Mouse (Mus musculus): Measurements from ENCODE around the gene Aen. TPM values are rescaled to one million over a fixed set of nuclear protein-coding genes. Genes with fewer than 3 reads are reported as not detected.

The Aen gene
- total RNA-seq (2014; fragmentation: Nextera tagmentation) (29.4 and 44.3 TPM in 2 replicates), total RNA-seq (2017) (32.9 and 35.2 TPM in 2 replicates)

DNA sequence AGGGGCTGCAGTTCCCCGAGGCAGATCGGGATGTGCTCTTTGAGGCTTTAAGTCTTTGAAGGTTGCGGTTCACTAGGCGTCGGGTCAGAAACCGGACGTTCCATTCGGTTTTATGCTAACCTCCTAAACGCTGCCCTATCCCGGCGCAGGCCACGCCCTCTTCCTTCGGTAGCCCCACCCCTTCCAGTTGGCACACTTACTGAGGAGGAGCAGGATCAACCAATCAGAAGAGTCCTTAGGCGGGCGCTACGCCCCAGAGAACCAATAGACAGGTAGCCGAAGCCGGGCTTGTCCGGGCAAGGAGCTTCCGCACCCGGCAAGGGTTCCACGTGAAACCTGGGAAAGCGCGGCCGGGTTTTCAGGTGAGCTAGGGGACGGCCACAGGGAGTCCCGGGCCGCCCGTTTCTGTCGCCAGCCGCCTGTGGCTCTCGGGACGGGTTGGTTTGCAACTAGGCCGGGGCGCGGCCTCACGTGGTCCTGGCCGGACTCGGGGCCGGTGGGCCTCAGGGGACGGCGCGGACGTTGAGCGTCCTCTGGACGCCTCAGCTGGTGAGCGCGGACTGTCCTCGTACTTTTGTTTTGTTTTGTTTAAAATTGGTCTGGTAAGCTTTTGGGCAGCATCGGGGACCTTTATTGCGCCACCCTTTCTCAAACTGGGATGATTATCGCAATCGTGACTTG, at the start of gene Aen:
Gene Aen, plus strand, starts transcription at position 202 of the 681 bp plus-strand sequence.
- peak; percentile 98 for ATAC-seq (replicated peaks; ENCODE audit: poor library complexity, severe bottlenecking)

GRCm38 (mm10) chr7:78846066-78846716, 49.5 kb upstream of the Aen start:
- peak; percentile 66 for ATAC-seq (replicated peaks; ENCODE audit: poor library complexity, severe bottlenecking)

DNA sequence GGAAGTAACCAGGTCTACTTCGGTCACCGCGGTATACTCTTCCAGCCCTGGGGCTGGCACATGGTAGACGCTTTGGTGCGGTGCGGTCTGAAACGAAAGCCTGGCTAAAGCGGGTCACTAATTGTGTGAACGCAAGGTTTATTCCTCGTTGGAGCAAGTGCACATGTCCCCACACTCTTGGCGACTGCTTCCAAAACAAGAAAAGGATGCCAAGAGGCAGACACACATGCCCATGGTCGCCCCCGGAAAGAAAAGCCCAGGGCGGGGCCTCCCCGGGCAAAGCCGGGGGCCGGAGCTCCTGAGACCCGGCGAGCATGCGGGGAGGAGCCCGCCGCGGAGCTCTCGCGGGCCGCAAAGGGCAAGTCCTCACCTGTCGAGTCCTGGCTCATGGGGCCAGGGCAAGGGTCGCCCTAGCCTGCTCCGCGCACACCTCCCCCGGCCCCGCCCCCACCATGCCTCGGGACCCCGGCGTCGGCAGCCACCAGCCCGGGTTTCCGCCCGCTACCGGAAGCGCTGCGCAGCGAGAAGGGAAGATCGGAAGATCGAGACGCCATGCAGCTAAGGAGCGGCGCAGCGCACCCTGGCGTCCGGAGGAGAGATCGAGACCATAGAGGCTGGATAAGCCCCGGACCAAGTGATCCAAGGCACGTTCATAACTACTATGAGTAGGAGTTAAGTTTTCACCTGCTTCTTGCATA, 48.8 kb upstream of the Aen start, which contains the start of gene Det1:
Gene Det1, minus strand, starts transcription at position 527 of the 698 bp plus-strand sequence.
- peak; percentile 93 for ATAC-seq (replicated peaks; ENCODE audit: poor library complexity, severe bottlenecking)

DNA sequence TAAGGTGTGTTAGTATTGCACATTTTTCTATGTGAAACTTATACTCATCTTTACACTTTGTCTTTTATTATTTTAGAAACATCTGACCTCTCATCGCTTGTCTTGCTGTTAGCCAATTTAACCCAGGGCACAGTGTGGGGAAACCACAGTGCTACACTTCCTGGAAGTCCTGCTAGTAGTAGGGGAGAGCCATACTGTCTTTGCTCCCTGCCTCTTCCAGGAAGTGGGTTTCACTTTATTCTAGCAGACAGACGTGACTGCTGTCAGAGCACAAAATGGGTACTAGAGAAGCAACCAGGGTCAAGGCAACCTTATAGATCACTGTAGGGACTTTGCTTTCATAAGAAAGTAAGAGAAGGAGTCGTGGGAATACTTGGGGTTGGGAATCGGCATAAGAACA, 41.6 kb upstream of the Aen start:
- ATAC-seq (replicated peaks; ENCODE audit: poor library complexity, severe bottlenecking): peak; percentile 46; the same call in 1 of the 2 replicates

DNA sequence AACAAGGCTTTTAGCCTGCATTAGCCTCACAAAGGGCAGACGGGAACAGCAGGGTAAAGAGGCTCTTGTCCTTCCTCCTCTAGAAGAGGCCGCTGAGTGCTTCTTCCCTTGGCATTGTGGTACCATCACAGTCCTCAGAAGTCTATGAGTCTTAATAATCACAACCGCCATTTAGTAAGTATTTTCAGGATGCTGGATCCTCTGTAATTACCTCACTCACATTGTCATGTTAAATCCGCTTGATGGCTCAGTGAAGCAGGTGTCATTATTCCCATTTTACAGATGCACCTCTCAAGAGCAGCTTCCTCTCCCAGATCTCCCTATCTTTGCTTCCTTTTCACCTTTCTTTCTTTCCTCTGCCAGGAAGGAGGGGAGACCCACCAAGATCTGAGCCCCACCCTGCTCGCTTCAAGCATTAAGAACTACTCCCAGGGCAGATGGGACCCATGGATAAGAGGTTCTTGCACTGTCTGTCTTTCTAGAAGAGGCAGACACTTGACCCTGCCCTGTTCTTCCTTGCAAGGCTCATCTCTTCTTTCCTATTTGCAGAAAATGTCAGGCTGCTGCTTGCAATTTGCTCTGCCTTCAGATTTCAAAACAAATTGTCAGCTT, 40.5 kb upstream of the Aen start:
- ATAC-seq (replicated peaks; ENCODE audit: poor library complexity, severe bottlenecking): no peak

DNA sequence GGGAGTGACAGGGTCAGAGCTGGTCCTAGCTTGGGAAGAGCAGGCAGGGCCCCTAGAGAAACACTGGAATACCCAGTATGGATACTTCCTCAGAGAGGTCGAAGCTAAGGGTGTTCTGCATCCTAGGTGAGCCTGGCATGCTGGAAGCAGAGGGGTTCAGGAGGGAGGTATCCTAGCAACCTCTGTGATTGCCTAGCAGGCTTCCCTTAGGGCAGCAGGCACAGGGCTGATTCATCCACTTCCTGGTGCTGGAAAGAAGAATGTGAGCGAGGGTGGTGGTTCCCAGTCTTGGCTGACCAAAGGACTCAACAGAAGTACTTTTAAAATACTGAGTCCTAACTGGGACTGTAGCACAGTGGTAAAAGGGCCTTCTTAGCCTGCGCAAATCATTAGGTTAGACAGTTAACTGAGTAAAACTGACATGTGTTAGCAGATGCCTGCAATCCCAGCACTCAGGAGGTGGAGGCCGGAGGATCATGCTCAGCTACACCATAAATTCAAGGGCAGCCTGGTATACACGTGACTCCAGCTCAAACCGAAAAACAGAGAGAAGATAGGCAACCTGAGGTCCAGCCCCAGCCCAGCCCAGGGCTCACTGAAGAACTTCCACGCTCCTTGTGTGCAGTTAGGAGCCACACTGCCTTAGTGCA, 31.7 kb upstream of the Aen start:
- no peak for ATAC-seq (replicated peaks; ENCODE audit: poor library complexity, severe bottlenecking)

DNA sequence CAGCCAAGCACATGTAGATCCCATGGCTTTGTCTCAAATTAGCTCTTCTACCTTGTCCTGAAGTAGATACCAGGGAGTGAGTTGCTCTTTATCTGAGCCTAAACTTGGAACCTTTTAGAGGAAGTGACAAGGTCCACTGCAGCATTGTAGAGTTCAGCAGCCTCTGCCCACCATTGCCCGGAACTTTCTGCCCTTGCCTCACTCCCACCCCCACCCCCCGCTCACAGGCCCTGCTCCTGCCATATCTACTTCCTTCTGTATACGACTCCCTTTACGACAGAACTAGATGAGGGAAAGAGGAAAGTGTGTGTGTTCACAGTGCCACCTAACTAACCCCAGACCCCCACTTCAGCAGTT, 31.2 kb upstream of the Aen start:
- peak; percentile 91 for ATAC-seq (replicated peaks; ENCODE audit: poor library complexity, severe bottlenecking)

- ATAC-seq (replicated peaks; ENCODE audit: poor library complexity, severe bottlenecking): no peak
Measured at GRCm38 (mm10) chr7:78865212-78865949, 30.3 kb upstream of the Aen start.

GRCm38 (mm10) chr7:78868731-78869130, 26.9 kb upstream of the Aen start:
- ATAC-seq (replicated peaks; ENCODE audit: poor library complexity, severe bottlenecking): no peak

DNA sequence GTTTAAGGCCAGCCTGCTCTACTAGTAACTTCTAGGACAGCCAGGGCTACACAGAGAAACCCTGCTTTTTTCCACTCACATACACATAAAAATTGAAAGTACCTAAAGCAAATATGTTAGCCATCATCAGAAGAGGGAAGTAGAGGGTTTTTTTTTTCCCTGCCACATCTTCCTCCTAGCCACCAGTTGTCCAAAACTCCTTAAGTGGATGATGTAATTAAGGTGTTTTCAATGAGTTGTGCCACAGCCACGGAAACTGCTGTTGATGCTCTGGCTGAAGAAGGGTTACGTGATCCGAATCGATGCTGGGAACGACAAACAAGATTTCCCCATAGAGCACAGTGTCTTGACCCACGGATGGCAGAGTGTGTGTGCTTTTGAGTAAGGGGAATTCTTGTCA, 23.3 kb upstream of the Aen start:
- ATAC-seq (replicated peaks; ENCODE audit: poor library complexity, severe bottlenecking): peak; percentile 87

- ATAC-seq (replicated peaks; ENCODE audit: poor library complexity, severe bottlenecking): no peak
Measured at GRCm38 (mm10) chr7:78872831-78873230, 22.8 kb upstream of the Aen start.

GRCm38 (mm10) chr7:78881607-78882468, 13.8 kb upstream of the Aen start:
- no peak for ATAC-seq (replicated peaks; ENCODE audit: poor library complexity, severe bottlenecking)

GRCm38 (mm10) chr7:78882469-78882837, 13.2 kb upstream of the Aen start:
- ATAC-seq (replicated peaks; ENCODE audit: poor library complexity, severe bottlenecking): peak; percentile 39; the same call in 1 of the 2 replicates

- 0 out of 2 replicates have a peak, but pooled peaks have one; percentile 17 for ATAC-seq (replicated peaks; ENCODE audit: poor library complexity, severe bottlenecking)
Measured at GRCm38 (mm10) chr7:78883016-78883725, 12.5 kb upstream of the Aen start.

DNA sequence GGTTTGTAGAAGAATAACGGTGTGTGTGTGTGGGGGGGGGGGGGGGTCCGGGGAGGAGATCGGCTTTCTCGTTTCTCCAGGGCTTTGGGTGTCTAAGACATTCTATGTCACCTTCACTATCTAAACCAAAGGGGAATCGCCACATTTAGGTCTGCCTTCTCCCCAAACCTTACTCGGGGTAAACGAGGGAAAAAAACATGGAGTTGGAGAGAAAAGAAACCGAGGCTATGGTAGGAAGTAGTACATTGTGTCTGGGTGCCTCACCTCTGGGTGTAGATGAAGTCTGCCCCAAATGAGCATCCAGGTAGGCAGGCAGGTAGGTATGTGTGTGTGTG, 12.0 kb upstream of the Aen start:
- ATAC-seq (replicated peaks; ENCODE audit: poor library complexity, severe bottlenecking): no peak

GRCm38 (mm10) chr7:78884139-78884538, 11.5 kb upstream of the Aen start:
- no peak; the same call in 1 of the 2 replicates for ATAC-seq (replicated peaks; ENCODE audit: poor library complexity, severe bottlenecking)

DNA sequence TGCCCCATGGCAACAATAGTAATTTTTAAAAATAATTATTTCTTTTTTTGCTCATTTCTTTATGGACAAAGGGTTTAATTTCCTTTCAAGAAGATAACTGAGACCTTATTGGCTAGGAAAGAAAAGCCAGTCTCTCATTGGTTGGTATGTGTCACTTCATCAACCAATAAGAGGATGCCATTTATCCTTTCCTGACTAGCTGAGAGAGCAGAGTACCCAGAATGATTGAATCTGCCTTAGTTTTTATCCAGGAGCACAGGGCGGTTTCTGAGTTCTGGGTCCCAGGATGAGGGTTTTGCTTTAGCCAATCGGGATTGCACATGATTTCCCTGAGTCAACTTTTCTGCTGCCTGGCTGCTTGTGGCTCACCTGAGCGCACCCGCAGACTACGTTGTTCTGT, 10.2 kb upstream of the Aen start:
- ATAC-seq (replicated peaks; ENCODE audit: poor library complexity, severe bottlenecking): no peak

DNA sequence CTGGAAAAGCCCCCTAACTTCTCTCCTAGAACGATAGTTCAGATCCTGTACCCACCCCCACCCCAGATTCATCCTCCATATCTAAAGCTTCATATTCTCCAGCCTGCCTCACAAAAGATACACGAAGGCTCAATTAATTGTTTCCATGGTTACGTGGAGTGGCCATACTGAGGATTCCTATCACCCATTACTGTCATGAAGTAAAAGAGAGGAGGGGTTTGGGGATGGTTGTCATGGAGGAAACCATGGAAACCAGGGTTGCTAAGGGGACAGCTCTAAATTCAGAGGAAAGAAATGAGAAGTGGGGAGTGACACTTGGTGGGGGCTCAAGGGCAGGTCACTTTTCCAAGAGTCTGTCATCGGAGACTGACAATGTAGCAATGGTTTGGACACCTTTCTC, 9.2 kb upstream of the Aen start:
- no peak for ATAC-seq (replicated peaks; ENCODE audit: poor library complexity, severe bottlenecking)

Data from granulocyte monocyte progenitor cell, adult 5-6 weeks (primary cell).